ENCODE assay signal across 9 mouse cellular contexts in genomic region chr11:77871436-77871835, GRCm38 (mm10). TPM values are rescaled to one million over a fixed set of nuclear protein-coding genes. Genes with fewer than 3 reads are reported as not detected.
DNase-seq lines count a peak whose midpoint lies in the region; ATAC-seq lines count a peak whose summit lies in the region.
"Had no signal": no experiment of that assay in that cellular context is flagged by ENCODE, and none has a peak within 500 bp of the region (broad histone marks: within the 10 kb centered on the region; RNA-seq: fewer than 3 reads in every experiment).

No protein-coding gene starts in this region.

- H3K9ac ChIP-seq in embryonic facial prominence, embryonic 14.5 days (ENCODE audit: low read depth, low read length) = no peak overlapping the region
- H3K9ac ChIP-seq in midbrain, embryonic 15.5 days = no peak overlapping the region
- H3K9ac ChIP-seq: liver, embryonic 13.5 days had no signal

- no peak overlapping the region for H3K4me2 ChIP-seq in embryonic facial prominence, embryonic 14.5 days (ENCODE audit: low read depth, low read length)
- no peak overlapping the region for H3K4me2 ChIP-seq in midbrain, embryonic 15.5 days
- H3K4me2 ChIP-seq: liver, embryonic 13.5 days had no signal

- peak; percentile 30; the same call in 1 of the 2 replicates for ATAC-seq in embryonic facial prominence, embryonic 14.5 days (ENCODE audit: low read depth)
- ATAC-seq in midbrain, embryonic 15.5 days (replicated peaks) = peak; percentile 19; the same call in 1 of the 2 replicates

- H3K27ac ChIP-seq in embryonic facial prominence, embryonic 14.5 days (replicated peaks; ENCODE audit: low read depth, low read length) = no peak overlapping the region
- H3K27ac ChIP-seq in embryonic facial prominence, embryonic 10.5 days (replicated peaks) = no peak overlapping the region; the same call in 1 of the 2 replicates
- peak overlapping the region; percentile 13; the same call in 1 of the 2 replicates for H3K27ac ChIP-seq in midbrain, embryonic 15.5 days
- H3K27ac ChIP-seq in midbrain, embryonic 10.5 days (replicated peaks) = no peak overlapping the region
- H3K27ac ChIP-seq: liver, embryonic 13.5 days had no signal

- DNase-seq in embryonic facial prominence, embryonic 14.5 days (ENCODE audit: low spot score) = no peak
- DNase-seq in embryonic facial prominence, embryonic 10.5 days (ENCODE audit: low spot score) = no peak
- DNase-seq in midbrain, embryonic 10.5 days (ENCODE audit: low spot score) = no peak
- peak; percentile 73 to 75 for DNase-seq in layer of hippocampus, postnatal 36 days
- peak; percentile 78 for DNase-seq in right cerebral cortex, postnatal 25 days
- DNase-seq in embryo, embryonic 9.5 days (ENCODE audit: extremely low spot score) = no peak
- no peak for DNase-seq in kidney, adult 8-10 months
- DNase-seq: liver, embryonic 13.5 days had no signal

- 23% methylated on average over 4 of the region's 4 CpGs for WGBS in embryonic facial prominence, embryonic 14.5 days
- WGBS in embryonic facial prominence, embryonic 10.5 days = 25% methylated on average over 4 of the region's 4 CpGs
- WGBS in midbrain, embryonic 15.5 days = 6% methylated on average over 4 of the region's 4 CpGs
- WGBS in midbrain, embryonic 10.5 days = 24% methylated on average over 4 of the region's 4 CpGs

- no peaks in the 10 kb centered on the region for H3K9me3 ChIP-seq in embryonic facial prominence, embryonic 14.5 days (ENCODE audit: control insufficient read depth, low read length)
- 0 out of 2 replicates have a peak, but pooled peaks cover 2% of the 10 kb centered on the region for H3K9me3 ChIP-seq in embryonic facial prominence, embryonic 10.5 days
- no peaks in the 10 kb centered on the region for H3K9me3 ChIP-seq in midbrain, embryonic 15.5 days
- no peaks in the 10 kb centered on the region for H3K9me3 ChIP-seq in midbrain, embryonic 10.5 days (replicated peaks)
- H3K9me3 ChIP-seq: liver, embryonic 13.5 days had no signal

- H3K4me3 ChIP-seq in embryonic facial prominence, embryonic 14.5 days (ENCODE audit: low read depth, low read length) = no peak overlapping the region
- H3K4me3 ChIP-seq in embryonic facial prominence, embryonic 10.5 days = no peak overlapping the region
- no peak overlapping the region for H3K4me3 ChIP-seq in midbrain, embryonic 15.5 days
- H3K4me3 ChIP-seq in midbrain, embryonic 10.5 days = no peak overlapping the region
- H3K4me3 ChIP-seq: liver, embryonic 13.5 days had no signal

- no peaks in the 10 kb centered on the region for H3K36me3 ChIP-seq in embryonic facial prominence, embryonic 14.5 days (ENCODE audit: control insufficient read depth, insufficient read depth, low read length)
- no peaks in the 10 kb centered on the region for H3K36me3 ChIP-seq in embryonic facial prominence, embryonic 10.5 days (replicated peaks)
- no peaks in the 10 kb centered on the region for H3K36me3 ChIP-seq in midbrain, embryonic 15.5 days (replicated peaks)
- H3K36me3 ChIP-seq in midbrain, embryonic 10.5 days = no peaks in the 10 kb centered on the region
- H3K36me3 ChIP-seq: liver, embryonic 13.5 days had no signal

- no peaks in the 10 kb centered on the region for H3K27me3 ChIP-seq in embryonic facial prominence, embryonic 14.5 days (replicated peaks; ENCODE audit: control insufficient read depth, insufficient read depth, low read length)
- peaks cover 85% of the 10 kb centered on the region for H3K27me3 ChIP-seq in embryonic facial prominence, embryonic 10.5 days (replicated peaks; ENCODE audit: low read depth, poor library complexity, severe bottlenecking)
- no peaks in the 10 kb centered on the region for H3K27me3 ChIP-seq in midbrain, embryonic 15.5 days (replicated peaks)
- peaks cover 84% of the 10 kb centered on the region for H3K27me3 ChIP-seq in midbrain, embryonic 10.5 days (ENCODE audit: low read depth, poor library complexity, severe bottlenecking)

- peaks cover 32% of the 10 kb centered on the region for H3K4me1 ChIP-seq in embryonic facial prominence, embryonic 14.5 days (ENCODE audit: control insufficient read depth, insufficient read depth, low read length)
- H3K4me1 ChIP-seq in embryonic facial prominence, embryonic 10.5 days = peaks cover 65% of the 10 kb centered on the region
- H3K4me1 ChIP-seq in midbrain, embryonic 15.5 days = peaks cover 75% of the 10 kb centered on the region
- H3K4me1 ChIP-seq in midbrain, embryonic 10.5 days = peaks cover 70% of the 10 kb centered on the region

RNA-seq across cellular contexts. Expression of gene Pipox, which starts 22.5 kb away (rescaled TPM):
- polyA plus RNA-seq in embryonic facial prominence, embryonic 14.5 days (2014; fragmentation: Nextera tagmentation; extraction: Ambion mirVana) = 1.5 and 1.8 TPM in 2 replicates
- polyA plus RNA-seq in embryonic facial prominence, embryonic 10.5 days (2016; fragmentation: Nextera tagmentation; extraction: Ambion mirVana) = 2.1 and 2.7 TPM in 2 replicates
- 5.7 and 6.7 TPM in 2 replicates for polyA plus RNA-seq in midbrain, embryonic 15.5 days (2015; fragmentation: Nextera tagmentation; extraction: Ambion mirVana)
- polyA plus RNA-seq in midbrain, embryonic 10.5 days (2016; fragmentation: Nextera tagmentation; extraction: Ambion mirVana) = 9.0 and 16.5 TPM in 2 replicates
- 1 to 10 TPM; 1.3 to 1.7 TPM for total RNA-seq in layer of hippocampus, postnatal 36 days (2021)

RNA-seq across cellular contexts. Expression of gene Sez6, which starts 59.2 kb away (rescaled TPM):
- polyA plus RNA-seq in embryonic facial prominence, embryonic 14.5 days (2014; fragmentation: Nextera tagmentation; extraction: Ambion mirVana) = 1.4 and 1.8 TPM in 2 replicates
- polyA plus RNA-seq in embryonic facial prominence, embryonic 10.5 days (2016; fragmentation: Nextera tagmentation; extraction: Ambion mirVana) = 2.3 and 2.5 TPM in 2 replicates
- polyA plus RNA-seq in midbrain, embryonic 15.5 days (2015; fragmentation: Nextera tagmentation; extraction: Ambion mirVana) = 159 and 162 TPM in 2 replicates
- 3.5 and 7.1 TPM in 2 replicates for polyA plus RNA-seq in midbrain, embryonic 10.5 days (2016; fragmentation: Nextera tagmentation; extraction: Ambion mirVana)
- total RNA-seq in layer of hippocampus, postnatal 36 days (2021) = 100 to 1,000 TPM; 148 to 153 TPM

Comparison
In these comparisons a context has a peak if more than half of its experiments do, and no peak if none do; other contexts are left out.
1. RNA of gene Sez6, which starts 59.2 kb away (polyA plus RNA-seq): 159 to 162 TPM in midbrain, embryonic 15.5 days; 3.5 to 7.1 TPM in midbrain, embryonic 10.5 days, 2.3 to 2.5 TPM in embryonic facial prominence, embryonic 10.5 days and 1.4 to 1.8 TPM in embryonic facial prominence, embryonic 14.5 days; every median in the first group is over 10 times any median in the second.
2. DNase-seq: peak in layer of hippocampus, postnatal 36 days (2 of 2) and right cerebral cortex, postnatal 25 days (single experiment); none in embryonic facial prominence, embryonic 14.5 days (single experiment), embryonic facial prominence, embryonic 10.5 days (single experiment), midbrain, embryonic 10.5 days (single experiment), embryo, embryonic 9.5 days (single experiment) and kidney, adult 8-10 months (0 of 2).